Mouse (Mus musculus) stomach, embryonic 15.5 days (tissue): Measurements from ENCODE around the gene Psmg1. TPM values are rescaled to one million over a fixed set of nuclear protein-coding genes. Genes with fewer than 3 reads are reported as not detected.
"Not testable (repeated sequence)": the region's sequence is repeated elsewhere in the genome, so short reads cannot be mapped to it uniquely, and the experiment has no call there.

Experiments
- ATAC-seq: fragments of 200-750 bp; cut with Nextera tagmentation; 2 replicates; pipeline ENCODE4 v1.8.0; 2017; ENCODE audit warnings: low read depth, moderate number of reproducible peaks, moderate TSS enrichment; ENCODE audit not compliant: insufficient read depth, low FRiP score
- H3K27ac ChIP-seq: fragments of 300-500 bp; sonication (generic); 2 replicates; pipeline ENCODE4 v1.5.1; 2015; ENCODE audit warnings: mild to moderate bottlenecking, inconsistent platforms
- H3K27me3 ChIP-seq: fragments of 300-500 bp; sonication (generic); replicated peaks from 2 replicates; pipeline ENCODE4 v1.6.1; 2015; ENCODE audit warnings: inconsistent platforms
- H3K36me3 ChIP-seq: fragments of 300-500 bp; sonication (generic); 2 replicates; pipeline ENCODE4 v1.6.1; 2015; ENCODE audit warnings: inconsistent platforms
- H3K4me1 ChIP-seq: fragments of 300-500 bp; sonication (generic); 2 replicates; pipeline ENCODE4 v1.6.1; 2015; ENCODE audit warnings: inconsistent platforms
- H3K4me2 ChIP-seq: fragments of 300-500 bp; sonication (generic); 2 replicates; pipeline ENCODE4 v1.6.1; 2015; ENCODE audit warnings: mild to moderate bottlenecking, inconsistent platforms
- H3K4me3 ChIP-seq: fragments of 300-500 bp; sonication (generic); replicated peaks from 2 replicates; pipeline ENCODE4 v1.5.1; 2015; ENCODE audit warnings: inconsistent platforms
- H3K9ac ChIP-seq: fragments of 300-500 bp; sonication (generic); 2 replicates; pipeline ENCODE4 v1.6.1; 2015; ENCODE audit warnings: inconsistent platforms
- H3K9me3 ChIP-seq: fragments of 300-500 bp; sonication (generic); 2 replicates; pipeline ENCODE4 v1.6.1; 2016; ENCODE audit warnings: inconsistent platforms
- WGBS: fragments of 180-500 bp; shearing (Covaris S2); methylation state at CpG from one replicate; pipeline ENCODE4 v1.1.7; 2015; 5-methylcytosine and 5-hydroxymethylcytosine counted together
- polyA plus RNA-seq: library from polyadenylated mRNA; unstranded; fragments of >200 nt; fragmentation: Nextera tagmentation; extraction: Ambion mirVana; gene quantifications from 2 replicates; pipeline ENCODE4 v1.2.1, GENCODE M21; 2015

Gene Psmg1
- polyA plus RNA-seq, 1 experiment from 2014 or later, result 89.1 TPM

GRCm38 (mm10) chr16:95994576-95994975, 3.8 kb upstream of the Psmg1 start:
- H3K36me3 ChIP-seq, result peaks cover 16% of the 10 kb centered on the region; the same call in 1 of the 2 replicates

GRCm38 (mm10) chr16:95992596-95992995, 1.8 kb upstream of the Psmg1 start:
- Histone ChIP-seq H3K9ac (no peak overlapping the region), H3K4me2 (no peak overlapping the region), H3K36me3 (peaks cover 15% of the 10 kb centered on the region), H3K9me3 (no peaks in the 10 kb centered on the region), H3K27me3 (no peaks in the 10 kb centered on the region), H3K4me1 (peaks cover 6% of the 10 kb centered on the region; the same call in 1 of the 2 replicates), H3K4me3 (no peak overlapping the region), H3K27ac (no peak overlapping the region)
- WGBS, result 55% methylated on average over 5 of the region's 5 CpGs
- ATAC-seq, result no peak

More at GRCm38 (mm10) chr16:95994576-95994975, 3.8 kb upstream of the Psmg1 start:
- not testable (repeated sequence) for H3K9me3 ChIP-seq, H3K4me3 ChIP-seq, H3K4me1 ChIP-seq, ATAC-seq, H3K9ac ChIP-seq, H3K27me3 ChIP-seq, H3K4me2 ChIP-seq, H3K27ac ChIP-seq
- WGBS, result 82% methylated on average over 4 of the region's 4 CpGs

GRCm38 (mm10) chr16:95991122-95991900, 551 bp upstream of the Psmg1 start:
- H3K27ac ChIP-seq, result peak overlapping the region; percentile 85
- WGBS, result 8% methylated on average over 10 of the region's 10 CpGs

GRCm38 (mm10) chr16:95984911-95985310, 5.8 kb downstream of the Psmg1 start:
- no peaks in the 10 kb centered on the region for H3K9me3 ChIP-seq
- H3K36me3 ChIP-seq, result peaks cover 19% of the 10 kb centered on the region
- H3K27me3 ChIP-seq, result no peaks in the 10 kb centered on the region
- no peak overlapping the region for H3K9ac ChIP-seq
- H3K27ac ChIP-seq, result no peak overlapping the region
- WGBS, result 78% methylated on average over 5 of the region's 5 CpGs
- no peak for ATAC-seq
- no peak overlapping the region for H3K4me2 ChIP-seq
- peaks cover 2% of the 10 kb centered on the region; the same call in 1 of the 2 replicates for H3K4me1 ChIP-seq
- H3K4me3 ChIP-seq, result no peak overlapping the region

More at GRCm38 (mm10) chr16:95991122-95991900, 551 bp upstream of the Psmg1 start:
- no peak for ATAC-seq
- no peaks in the 10 kb centered on the region for H3K9me3 ChIP-seq
- no peaks in the 10 kb centered on the region for H3K27me3 ChIP-seq
- H3K4me1 ChIP-seq, result peaks cover 6% of the 10 kb centered on the region; the same call in 1 of the 2 replicates
- H3K9ac ChIP-seq, result peak overlapping the region; percentile 62; the same call in 1 of the 2 replicates
- H3K4me2 ChIP-seq, result peak overlapping the region; percentile 71
- H3K36me3 ChIP-seq, result peaks cover 11% of the 10 kb centered on the region
- H3K4me3 ChIP-seq, result peak overlapping the region; percentile 83

- no peak overlapping the region for H3K4me2 ChIP-seq
- no peak overlapping the region for H3K27ac ChIP-seq
- ATAC-seq, result no peak
- no peak overlapping the region for H3K9ac ChIP-seq
- H3K4me3 ChIP-seq, result no peak overlapping the region
- WGBS, result 73% methylated on average over 7 of the region's 7 CpGs
- H3K36me3 ChIP-seq, result peaks cover 20% of the 10 kb centered on the region
- no peaks in the 10 kb centered on the region for H3K9me3 ChIP-seq
- H3K27me3 ChIP-seq, result no peaks in the 10 kb centered on the region
- H3K4me1 ChIP-seq, result no peaks in the 10 kb centered on the region
Measured at GRCm38 (mm10) chr16:95983601-95984000, 7.2 kb downstream of the Psmg1 start.

- H3K9ac ChIP-seq, result no peak overlapping the region
- H3K4me1 ChIP-seq, result no peaks in the 10 kb centered on the region
- H3K4me2 ChIP-seq, result no peak overlapping the region
- ATAC-seq, result no peak
- no peaks in the 10 kb centered on the region for H3K27me3 ChIP-seq
- H3K9me3 ChIP-seq, result no peaks in the 10 kb centered on the region
- no peak overlapping the region for H3K4me3 ChIP-seq
- 72% methylated on average over 2 of the region's 2 CpGs for WGBS
- H3K36me3 ChIP-seq, result no peaks in the 10 kb centered on the region
- H3K27ac ChIP-seq, result no peak overlapping the region
Measured at GRCm38 (mm10) chr16:95970841-95971240, 19.9 kb downstream of the Psmg1 start.

GRCm38 (mm10) chr16:95967455-95967854, 23.3 kb downstream of the Psmg1 start:
- no peaks in the 10 kb centered on the region for H3K36me3 ChIP-seq
- H3K27me3 ChIP-seq, result no peaks in the 10 kb centered on the region
- no peak overlapping the region for H3K9ac ChIP-seq
- no peak overlapping the region for H3K4me3 ChIP-seq
- H3K9me3 ChIP-seq, result no peaks in the 10 kb centered on the region
- H3K4me2 ChIP-seq, result no peak overlapping the region
- no peak for ATAC-seq
- WGBS, result 70% methylated on average over 11 of the region's 11 CpGs
- no peaks in the 10 kb centered on the region for H3K4me1 ChIP-seq
- H3K27ac ChIP-seq, result no peak overlapping the region

- whole genome bisulfite sequencing, result 40% methylated on average over 11 of the region's 11 CpGs
- no peaks in the 10 kb centered on the region for H3K36me3 ChIP-seq
- no peaks in the 10 kb centered on the region for H3K27me3 ChIP-seq
- H3K4me2 ChIP-seq, result no peak overlapping the region
- H3K9me3 ChIP-seq, result no peaks in the 10 kb centered on the region
- H3K4me3 ChIP-seq, result no peak overlapping the region
- ATAC-seq, result no peak
- no peak overlapping the region for H3K9ac ChIP-seq
- H3K27ac ChIP-seq, result no peak overlapping the region
- H3K4me1 ChIP-seq, result no peaks in the 10 kb centered on the region
Measured at GRCm38 (mm10) chr16:95964427-95965023, 26.2 kb downstream of the Psmg1 start.

GRCm38 (mm10) chr16:95961484-95961883, 29.3 kb downstream of the Psmg1 start:
- WGBS, result 67% methylated on average over 1 of the region's 1 CpGs
- not testable (repeated sequence) for H3K4me2 ChIP-seq, ATAC-seq, H3K4me3 ChIP-seq, H3K9ac ChIP-seq, H3K9me3 ChIP-seq, H3K4me1 ChIP-seq, H3K36me3 ChIP-seq, H3K27me3 ChIP-seq, H3K27ac ChIP-seq

- WGBS, result 91% methylated on average over 2 of the region's 2 CpGs
Measured at GRCm38 (mm10) chr16:95960689-95961088, 30.1 kb downstream of the Psmg1 start.

GRCm38 (mm10) chr16:95958080-95958479, 32.7 kb downstream of the Psmg1 start:
- no peaks in the 10 kb centered on the region for H3K9me3 ChIP-seq
- WGBS, result 61% methylated on average over 8 of the region's 8 CpGs
- H3K4me1 ChIP-seq, result no peaks in the 10 kb centered on the region
- H3K9ac ChIP-seq, result no peak overlapping the region
- no peak overlapping the region for H3K27ac ChIP-seq
- no peak overlapping the region for H3K4me2 ChIP-seq
- H3K27me3 ChIP-seq, result no peaks in the 10 kb centered on the region
- no peaks in the 10 kb centered on the region for H3K36me3 ChIP-seq
- ATAC-seq, result no peak
- no peak overlapping the region for H3K4me3 ChIP-seq

More at GRCm38 (mm10) chr16:95960689-95961088, 30.1 kb downstream of the Psmg1 start:
- not testable (repeated sequence) for H3K27me3 ChIP-seq, H3K4me2 ChIP-seq, H3K4me1 ChIP-seq, H3K4me3 ChIP-seq, H3K27ac ChIP-seq, H3K9me3 ChIP-seq, H3K36me3 ChIP-seq, ATAC-seq, H3K9ac ChIP-seq

- no peaks in the 10 kb centered on the region for H3K27me3 ChIP-seq
- H3K4me2 ChIP-seq, result no peak overlapping the region
- no peaks in the 10 kb centered on the region for H3K9me3 ChIP-seq
- H3K4me3 ChIP-seq, result no peak overlapping the region
- H3K36me3 ChIP-seq, result no peaks in the 10 kb centered on the region
- H3K27ac ChIP-seq, result no peak overlapping the region
- no peak overlapping the region for H3K9ac ChIP-seq
- WGBS, result 60% methylated on average over 5 of the region's 5 CpGs
- H3K4me1 ChIP-seq, result no peaks in the 10 kb centered on the region
- no peak for ATAC-seq
Measured at GRCm38 (mm10) chr16:95956618-95957017, 34.1 kb downstream of the Psmg1 start.
